Mouse (Mus musculus) embryonic facial prominence, embryonic 15.5 days (tissue): ENCODE measurements around the gene Edn3. TPM values are rescaled to one million over a fixed set of nuclear protein-coding genes. Genes with fewer than 3 reads are reported as not detected.

ENCODE experiments used
- ATAC-seq: fragments of 200-750 bp; cut with Nextera tagmentation; 2 replicates; pipeline ENCODE4 v1.8.0; 2017; ENCODE audit warnings: low read depth, moderate TSS enrichment; ENCODE audit not compliant: insufficient number of reproducible peaks, low FRiP score, low TSS enrichment
- H3K27ac ChIP-seq: fragments of 300-500 bp; sonication (generic); replicated peaks from 2 replicates; pipeline ENCODE4 v1.5.1; 2015; ENCODE audit warnings: mild to moderate bottlenecking, inconsistent platforms
- H3K27me3 ChIP-seq: fragments of 300-500 bp; sonication (generic); 2 replicates; pipeline ENCODE4 v1.6.1; 2015; ENCODE audit warnings: inconsistent platforms
- H3K36me3 ChIP-seq: fragments of 300-500 bp; sonication (generic); 2 replicates; pipeline ENCODE4 v1.6.1; 2015; ENCODE audit warnings: mild to moderate bottlenecking, inconsistent platforms
- H3K4me1 ChIP-seq: fragments of 300-500 bp; sonication (generic); 2 replicates; pipeline ENCODE4 v1.6.1; 2015; ENCODE audit warnings: inconsistent platforms
- H3K4me2 ChIP-seq: fragments of 300-500 bp; sonication (generic); replicated peaks from 2 replicates; pipeline ENCODE4 v1.6.1; 2015; ENCODE audit warnings: mild to moderate bottlenecking, inconsistent platforms
- H3K4me3 ChIP-seq: fragments of 300-500 bp; sonication (generic); replicated peaks from 2 replicates; pipeline ENCODE4 v1.5.1; 2015; ENCODE audit warnings: mild to moderate bottlenecking, inconsistent platforms
- H3K9ac ChIP-seq: fragments of 300-500 bp; sonication (generic); 2 replicates; pipeline ENCODE4 v1.6.1; 2015; ENCODE audit warnings: inconsistent platforms
- H3K9me3 ChIP-seq: fragments of 300-500 bp; sonication (generic); replicated peaks from 2 replicates; pipeline ENCODE4 v1.6.1; 2016; ENCODE audit warnings: inconsistent platforms
- WGBS: fragments of 180-500 bp; shearing (Covaris S2); methylation state at CpG from one replicate; pipeline ENCODE4 v1.1.7; 2015; 5-methylcytosine and 5-hydroxymethylcytosine counted together
- polyA plus RNA-seq: library from polyadenylated mRNA; unstranded; fragments of >200 nt; fragmentation: Nextera tagmentation; extraction: Ambion mirVana; gene quantifications from 2 replicates; pipeline ENCODE4 v1.2.1, GENCODE M21; 2015

Gene Edn3
- polyA plus RNA-seq, 1 experiment from 2014 or later = 15.3 TPM

GRCm38 (mm10) chr2:174797495-174798068 is 37.2 kb downstream of the Edn3 start:
- no peak overlapping the region for H3K9ac ChIP-seq
- H3K4me3 ChIP-seq = no peak overlapping the region
- H3K4me2 ChIP-seq = no peak overlapping the region
- H3K27me3 ChIP-seq = no peaks in the 10 kb centered on the region
- 57% methylated on average over 4 of the region's 4 CpGs for WGBS
- no peaks in the 10 kb centered on the region for H3K9me3 ChIP-seq
- no peak overlapping the region for H3K27ac ChIP-seq
- no peaks in the 10 kb centered on the region for H3K36me3 ChIP-seq
- ATAC-seq = peak; percentile 64
- H3K4me1 ChIP-seq = no peaks in the 10 kb centered on the region

DNA sequence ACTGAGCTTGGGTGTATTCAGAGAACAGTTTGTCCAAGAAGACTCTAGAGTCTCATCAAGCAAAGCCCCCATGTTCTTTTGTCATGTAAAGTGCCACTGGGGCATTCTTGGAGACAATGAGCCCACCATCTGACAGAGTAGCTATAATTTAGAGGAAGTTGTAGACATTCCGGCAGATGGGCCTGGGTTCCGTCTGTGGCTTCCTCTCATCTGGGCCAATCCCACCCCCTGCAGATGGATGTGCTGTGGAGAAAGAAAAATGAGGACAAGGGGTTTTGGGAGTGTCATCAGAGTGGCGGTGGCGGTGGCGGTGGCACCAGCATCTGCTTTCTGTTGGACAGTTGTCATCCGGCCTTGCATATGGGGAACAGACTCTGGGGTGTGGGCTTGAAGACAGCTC is 42.0 kb downstream of the Edn3 start:
- no peak for ATAC-seq
- no peak overlapping the region for H3K4me2 ChIP-seq
- no peak overlapping the region for H3K27ac ChIP-seq
- no peak overlapping the region for H3K9ac ChIP-seq
- H3K36me3 ChIP-seq = no peaks in the 10 kb centered on the region
- H3K9me3 ChIP-seq = no peaks in the 10 kb centered on the region
- H3K4me3 ChIP-seq = no peak overlapping the region
- H3K27me3 ChIP-seq = no peaks in the 10 kb centered on the region
- H3K4me1 ChIP-seq = no peaks in the 10 kb centered on the region
- 74% methylated on average over 6 of the region's 6 CpGs for WGBS

DNA sequence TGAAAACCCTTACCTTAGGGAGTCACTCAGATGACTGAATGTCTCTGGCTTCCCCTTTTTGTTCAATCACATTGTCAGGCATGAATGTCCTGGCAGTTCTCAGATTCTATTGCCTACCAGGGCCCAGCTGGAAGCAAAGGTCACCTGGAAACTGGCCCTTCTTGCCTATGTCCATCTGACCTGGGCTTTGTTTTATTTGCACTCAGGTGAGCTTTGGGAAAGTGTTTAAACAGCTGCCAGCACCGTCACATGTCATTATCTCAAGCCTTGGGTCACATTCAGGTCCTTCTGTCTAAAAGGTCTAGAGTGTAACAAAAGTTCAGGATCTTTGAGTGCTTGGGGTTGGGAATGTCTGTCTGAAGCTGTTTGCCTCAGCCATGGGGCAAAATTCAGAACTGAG is 43.2 kb downstream of the Edn3 start:
- Histone ChIP-seq H3K4me2 (no peak overlapping the region), H3K36me3 (no peaks in the 10 kb centered on the region), H3K4me3 (no peak overlapping the region), H3K9ac (no peak overlapping the region), H3K27ac (no peak overlapping the region), H3K27me3 (no peaks in the 10 kb centered on the region), H3K9me3 (no peaks in the 10 kb centered on the region), H3K4me1 (no peaks in the 10 kb centered on the region)
- ATAC-seq = no peak
- WGBS = 89% methylated on average over 1 of the region's 1 CpGs

- Histone ChIP-seq H3K4me2 (no peak overlapping the region), H3K27me3 (no peaks in the 10 kb centered on the region), H3K36me3 (no peaks in the 10 kb centered on the region), H3K9me3 (no peaks in the 10 kb centered on the region), H3K27ac (no peak overlapping the region), H3K4me3 (no peak overlapping the region), H3K4me1 (no peaks in the 10 kb centered on the region), H3K9ac (no peak overlapping the region)
- ATAC-seq = no peak
- 69% methylated on average over 2 of the region's 2 CpGs for WGBS
Observed at GRCm38 (mm10) chr2:174807900-174808299, 47.5 kb downstream of the Edn3 start.

- Histone ChIP-seq H3K27ac (no peak overlapping the region), H3K9ac (no peak overlapping the region), H3K4me3 (no peak overlapping the region), H3K36me3 (no peaks in the 10 kb centered on the region), H3K9me3 (no peaks in the 10 kb centered on the region), H3K4me1 (no peaks in the 10 kb centered on the region), H3K4me2 (no peak overlapping the region), H3K27me3 (no peaks in the 10 kb centered on the region)
- no peak for ATAC-seq
- WGBS = 30% methylated on average over 4 of the region's 4 CpGs
Observed at GRCm38 (mm10) chr2:174809296-174809695, 48.9 kb downstream of the Edn3 start.

- Histone ChIP-seq H3K36me3 (no peaks in the 10 kb centered on the region), H3K27ac (no peak overlapping the region), H3K9me3 (no peaks in the 10 kb centered on the region), H3K4me3 (no peak overlapping the region), H3K4me1 (no peaks in the 10 kb centered on the region), H3K27me3 (no peaks in the 10 kb centered on the region), H3K9ac (no peak overlapping the region), H3K4me2 (no peak overlapping the region)
- 67% methylated on average over 11 of the region's 11 CpGs for WGBS
- ATAC-seq = no peak
Observed at GRCm38 (mm10) chr2:174813306-174813705, 52.9 kb downstream of the Edn3 start.

DNA sequence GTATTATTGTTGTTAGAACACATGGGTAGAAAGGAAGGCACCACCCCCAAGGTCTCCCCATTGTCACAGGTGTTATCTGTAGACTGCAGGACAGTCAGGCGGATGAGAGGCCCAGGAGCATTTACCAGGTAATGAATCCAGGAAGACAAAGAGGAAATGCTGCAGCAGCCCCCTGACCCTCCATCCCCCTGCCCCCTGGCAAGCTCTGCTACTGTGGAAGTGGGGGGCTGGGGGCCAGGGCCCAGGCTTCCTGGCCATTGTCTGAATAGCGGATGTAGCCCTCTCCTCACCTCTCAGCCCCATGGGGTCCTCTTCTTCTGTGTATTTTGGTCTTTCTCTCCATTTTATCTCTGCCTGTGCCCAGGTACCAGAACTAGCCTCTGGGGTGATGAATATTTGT is 55.7 kb downstream of the Edn3 start:
- no peaks in the 10 kb centered on the region for H3K9me3 ChIP-seq
- no peak for ATAC-seq
- no peaks in the 10 kb centered on the region for H3K36me3 ChIP-seq
- H3K4me3 ChIP-seq = no peak overlapping the region
- H3K27me3 ChIP-seq = no peaks in the 10 kb centered on the region
- no peak overlapping the region for H3K27ac ChIP-seq
- H3K9ac ChIP-seq = no peak overlapping the region
- no peaks in the 10 kb centered on the region for H3K4me1 ChIP-seq
- H3K4me2 ChIP-seq = no peak overlapping the region
- 91% methylated on average over 2 of the region's 2 CpGs for WGBS

GRCm38 (mm10) chr2:174820286-174820685 is 59.9 kb downstream of the Edn3 start:
- Histone ChIP-seq H3K9ac (no peak overlapping the region), H3K4me3 (no peak overlapping the region), H3K4me2 (no peak overlapping the region), H3K4me1 (no peaks in the 10 kb centered on the region), H3K36me3 (no peaks in the 10 kb centered on the region), H3K27ac (no peak overlapping the region), H3K27me3 (no peaks in the 10 kb centered on the region), H3K9me3 (no peaks in the 10 kb centered on the region)
- WGBS = 78% methylated on average over 3 of the region's 3 CpGs
- ATAC-seq = no peak

GRCm38 (mm10) chr2:174827829-174828228 is 67.4 kb downstream of the Edn3 start:
- no peak overlapping the region for H3K27ac ChIP-seq
- H3K4me1 ChIP-seq = no peaks in the 10 kb centered on the region
- H3K4me2 ChIP-seq = no peak overlapping the region
- no peak for ATAC-seq
- WGBS = 86% methylated on average over 4 of the region's 4 CpGs
- no peaks in the 10 kb centered on the region for H3K9me3 ChIP-seq
- H3K27me3 ChIP-seq = no peaks in the 10 kb centered on the region
- no peaks in the 10 kb centered on the region for H3K36me3 ChIP-seq
- no peak overlapping the region for H3K4me3 ChIP-seq
- no peak overlapping the region for H3K9ac ChIP-seq

DNA sequence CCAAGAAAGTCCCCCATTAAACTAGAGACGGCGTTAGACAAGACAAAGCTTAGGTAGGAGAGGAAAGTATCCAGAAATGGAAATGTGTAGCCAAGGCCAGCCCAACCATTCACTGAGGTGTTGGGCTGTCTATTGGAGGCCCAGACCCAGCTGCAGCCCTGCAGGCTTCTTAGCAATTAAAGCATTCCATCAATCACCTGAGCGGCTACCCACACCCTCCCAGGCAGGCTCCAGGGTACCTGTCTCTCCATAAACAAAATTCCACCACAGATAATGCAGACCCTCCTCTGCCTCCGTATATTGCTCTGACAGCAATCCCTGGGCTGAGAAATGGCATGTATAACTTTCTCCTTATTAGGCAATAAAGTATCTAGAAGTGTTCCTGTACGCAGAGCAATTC is 73.2 kb downstream of the Edn3 start:
- Histone ChIP-seq H3K27ac (no peak overlapping the region), H3K27me3 (no peaks in the 10 kb centered on the region), H3K4me3 (no peak overlapping the region), H3K4me1 (no peaks in the 10 kb centered on the region), H3K9ac (no peak overlapping the region), H3K36me3 (no peaks in the 10 kb centered on the region), H3K4me2 (no peak overlapping the region), H3K9me3 (no peaks in the 10 kb centered on the region)
- 57% methylated on average over 5 of the region's 5 CpGs for WGBS
- no peak for ATAC-seq
